Comparison of ENCODE assay signal across 8 mouse cellular contexts in the genomic region with DNA sequence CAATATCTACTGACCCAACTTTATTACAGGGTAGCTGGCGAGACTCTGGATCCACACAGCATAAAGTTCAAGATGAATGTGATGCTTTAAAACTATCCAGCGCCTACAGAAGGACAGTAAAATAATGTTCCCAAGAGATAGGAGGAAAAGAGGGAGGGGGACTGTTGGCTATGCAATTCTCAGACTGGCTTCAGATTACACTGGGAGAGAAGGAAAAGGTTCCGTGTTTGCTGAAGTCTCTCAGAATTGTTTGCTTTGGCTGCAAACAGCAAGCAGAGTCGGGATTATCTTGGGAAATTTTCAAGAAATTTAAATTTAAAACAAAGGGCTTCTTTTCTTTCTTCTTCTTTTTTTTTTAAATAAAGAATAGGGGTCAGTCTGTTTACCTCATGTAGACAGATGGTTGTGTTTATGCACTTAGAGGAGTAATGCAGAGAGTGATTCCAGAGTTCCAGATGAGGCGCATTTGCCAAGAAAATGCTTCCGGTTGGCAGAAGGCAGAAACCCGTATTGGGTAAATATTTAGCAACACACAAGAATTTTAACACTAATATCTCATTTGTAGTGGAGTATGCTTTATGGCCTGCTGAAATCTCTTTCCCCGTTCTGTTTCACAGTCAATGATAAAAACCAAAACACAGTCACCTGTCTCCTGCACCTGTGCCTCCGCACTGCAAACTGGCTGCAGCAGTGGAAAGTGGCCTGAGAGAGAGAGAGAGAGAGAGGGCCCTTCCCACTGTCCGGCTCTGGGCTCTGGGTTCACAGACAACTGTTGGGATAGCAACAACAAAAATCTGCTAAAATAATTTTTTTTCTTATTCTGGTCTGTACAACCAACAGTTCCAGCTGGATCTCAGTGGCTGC.
DNase-seq lines count a peak whose midpoint lies in the region; ATAC-seq and TF ChIP-seq lines count a peak whose summit lies in the region.
"Had no signal": no experiment of that assay in that cellular context is flagged by ENCODE, and none has a peak within 500 bp of the region (broad histone marks: within the 10 kb centered on the region; RNA-seq: fewer than 3 reads in every experiment).

No protein-coding gene starts in this region.

- H3K4me2 ChIP-seq in embryonic facial prominence, embryonic 12.5 days (replicated peaks): no peak overlapping the region
- H3K4me2 ChIP-seq in heart, embryonic 13.5 days: no peak overlapping the region

- H3K27ac ChIP-seq in kidney, adult 2 months (ENCODE audit: insufficient read depth, low read depth, low read length): no peak overlapping the region
- H3K27ac ChIP-seq in embryonic facial prominence, embryonic 12.5 days: peak overlapping the region; percentile 57; the same call in 1 of the 2 replicates
- H3K27ac ChIP-seq in heart, embryonic 13.5 days (replicated peaks): 0 out of 2 replicates have a peak overlapping the region, but pooled peaks have one; percentile 20
- H3K27ac ChIP-seq: liver, embryonic 14.5 days had no signal

- H3K9ac ChIP-seq in embryonic facial prominence, embryonic 12.5 days: no peak overlapping the region
- no peak overlapping the region for H3K9ac ChIP-seq in heart, embryonic 13.5 days
- H3K9ac ChIP-seq: liver, embryonic 14.5 days had no signal

- no peak for ATAC-seq in embryonic facial prominence, embryonic 12.5 days (ENCODE audit: insufficient number of reproducible peaks, insufficient read depth, low FRiP score, low TSS enrichment)
- ATAC-seq in heart, embryonic 13.5 days (ENCODE audit: extremely low read depth, insufficient number of reproducible peaks, low FRiP score, low TSS enrichment): no peak
- ATAC-seq in activated CD4-positive, CD25-positive, alpha-beta regulatory T cell, adult 4 months: no peak
- no peak for ATAC-seq in CD4-positive, CD25-positive, alpha-beta regulatory T cell, adult 4 months

- H3K36me3 ChIP-seq in kidney, adult 2 months (ENCODE audit: control insufficient read depth, insufficient read depth, low read length): no peaks in the 10 kb centered on the region
- no peaks in the 10 kb centered on the region for H3K36me3 ChIP-seq in embryonic facial prominence, embryonic 12.5 days
- no peaks in the 10 kb centered on the region for H3K36me3 ChIP-seq in heart, embryonic 13.5 days

- H3K4me3 ChIP-seq in kidney, adult 2 months (ENCODE audit: insufficient read depth, low read depth, low read length): no peak overlapping the region
- no peak overlapping the region for H3K4me3 ChIP-seq in embryonic facial prominence, embryonic 12.5 days
- H3K4me3 ChIP-seq in heart, embryonic 13.5 days: no peak overlapping the region

- no peaks in the 10 kb centered on the region for H3K9me3 ChIP-seq in embryonic facial prominence, embryonic 12.5 days
- no peaks in the 10 kb centered on the region for H3K9me3 ChIP-seq in heart, embryonic 13.5 days

- no peaks in the 10 kb centered on the region for H3K4me1 ChIP-seq in kidney, adult 2 months (ENCODE audit: control insufficient read depth, insufficient read depth, low read length)
- peaks cover 12% of the 10 kb centered on the region for H3K4me1 ChIP-seq in embryonic facial prominence, embryonic 12.5 days
- H3K4me1 ChIP-seq in heart, embryonic 13.5 days: peaks cover 19% of the 10 kb centered on the region

- TF ChIP-seq CTCF in kidney, adult 2 months (conservative IDR thresholded peaks at IDR 0.05; ENCODE audit: insufficient read depth, insufficient read length, low read depth, low read length): no peak

- TF ChIP-seq POLR2A in kidney, adult 2 months (IDR thresholded peaks at IDR 0.05; ENCODE audit: low read depth, low read length): no peak

- DNase-seq in kidney, adult 2 months: peak; percentile 17
- DNase-seq in kidney, adult 18-20 months: no peak
- peak; percentile 74 for DNase-seq in lung, postnatal 10 days

- no peaks in the 10 kb centered on the region for H3K27me3 ChIP-seq in kidney, adult 2 months (replicated peaks; ENCODE audit: control insufficient read depth, insufficient read depth, low read length)
- H3K27me3 ChIP-seq in embryonic facial prominence, embryonic 12.5 days: no peaks in the 10 kb centered on the region
- H3K27me3 ChIP-seq in heart, embryonic 13.5 days (replicated peaks): no peaks in the 10 kb centered on the region

- 49% methylated on average over 10 of the region's 10 CpGs for WGBS in kidney, adult 2 months
- 50% methylated on average over 10 of the region's 10 CpGs for WGBS in embryonic facial prominence, embryonic 12.5 days
- WGBS in heart, embryonic 13.5 days: 54% methylated on average over 10 of the region's 10 CpGs
